Mouse (Mus musculus) stomach, embryonic 15.5 days (tissue): Measurements from ENCODE around the gene Cx3cr1. TPM values are rescaled to one million over a fixed set of nuclear protein-coding genes. Genes with fewer than 3 reads are reported as not detected.
"Not testable (repeated sequence)": the region's sequence is repeated elsewhere in the genome, so short reads cannot be mapped to it uniquely, and the experiment has no call there.

ENCODE experiments used
- ATAC-seq: fragments of 200-750 bp; cut with Nextera tagmentation; 2 replicates; pipeline ENCODE4 v1.8.0; 2017; ENCODE audit warnings: low read depth, moderate number of reproducible peaks, moderate TSS enrichment; ENCODE audit not compliant: insufficient read depth, low FRiP score
- H3K27ac ChIP-seq: fragments of 300-500 bp; sonication (generic); 2 replicates; pipeline ENCODE4 v1.5.1; 2015; ENCODE audit warnings: mild to moderate bottlenecking, inconsistent platforms
- H3K27me3 ChIP-seq: fragments of 300-500 bp; sonication (generic); replicated peaks from 2 replicates; pipeline ENCODE4 v1.6.1; 2015; ENCODE audit warnings: inconsistent platforms
- H3K36me3 ChIP-seq: fragments of 300-500 bp; sonication (generic); 2 replicates; pipeline ENCODE4 v1.6.1; 2015; ENCODE audit warnings: inconsistent platforms
- H3K4me1 ChIP-seq: fragments of 300-500 bp; sonication (generic); 2 replicates; pipeline ENCODE4 v1.6.1; 2015; ENCODE audit warnings: inconsistent platforms
- H3K4me2 ChIP-seq: fragments of 300-500 bp; sonication (generic); 2 replicates; pipeline ENCODE4 v1.6.1; 2015; ENCODE audit warnings: mild to moderate bottlenecking, inconsistent platforms
- H3K4me3 ChIP-seq: fragments of 300-500 bp; sonication (generic); replicated peaks from 2 replicates; pipeline ENCODE4 v1.5.1; 2015; ENCODE audit warnings: inconsistent platforms
- H3K9ac ChIP-seq: fragments of 300-500 bp; sonication (generic); 2 replicates; pipeline ENCODE4 v1.6.1; 2015; ENCODE audit warnings: inconsistent platforms
- H3K9me3 ChIP-seq: fragments of 300-500 bp; sonication (generic); 2 replicates; pipeline ENCODE4 v1.6.1; 2016; ENCODE audit warnings: inconsistent platforms
- WGBS: fragments of 180-500 bp; shearing (Covaris S2); methylation state at CpG from one replicate; pipeline ENCODE4 v1.1.7; 2015; 5-methylcytosine and 5-hydroxymethylcytosine counted together
- polyA plus RNA-seq: library from polyadenylated mRNA; unstranded; fragments of >200 nt; fragmentation: Nextera tagmentation; extraction: Ambion mirVana; gene quantifications from 2 replicates; pipeline ENCODE4 v1.2.1, GENCODE M21; 2015

Gene Cx3cr1
- polyA plus RNA-seq: 12.3 and 13.3 TPM in 2 replicates

DNA sequence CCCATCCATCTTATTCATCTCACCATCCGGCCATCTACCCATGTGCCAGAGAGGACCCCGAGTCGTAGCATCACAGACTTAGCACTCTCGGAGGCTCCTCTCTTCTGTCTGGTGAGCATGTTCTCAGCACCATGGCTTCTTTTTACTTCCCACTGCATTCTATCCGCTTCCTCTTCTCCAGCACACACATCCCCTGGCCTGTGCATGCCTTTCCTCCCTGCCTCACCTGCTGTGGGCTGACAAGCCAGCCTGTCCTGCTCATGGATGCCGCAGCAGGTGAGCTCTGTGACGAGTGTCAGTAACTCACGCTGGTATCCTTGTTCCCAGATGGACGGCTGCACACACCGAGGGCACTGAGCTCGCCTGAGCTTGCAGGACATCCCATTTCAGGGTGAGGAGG is at the start of gene Cx3cr1:
TSS of gene Cx3cr1 (minus strand) at position 101 of the 400 bp plus-strand sequence.
- ATAC-seq: no peak
- no peak within 1 kb of the TSS for H3K4me2 ChIP-seq

DNA sequence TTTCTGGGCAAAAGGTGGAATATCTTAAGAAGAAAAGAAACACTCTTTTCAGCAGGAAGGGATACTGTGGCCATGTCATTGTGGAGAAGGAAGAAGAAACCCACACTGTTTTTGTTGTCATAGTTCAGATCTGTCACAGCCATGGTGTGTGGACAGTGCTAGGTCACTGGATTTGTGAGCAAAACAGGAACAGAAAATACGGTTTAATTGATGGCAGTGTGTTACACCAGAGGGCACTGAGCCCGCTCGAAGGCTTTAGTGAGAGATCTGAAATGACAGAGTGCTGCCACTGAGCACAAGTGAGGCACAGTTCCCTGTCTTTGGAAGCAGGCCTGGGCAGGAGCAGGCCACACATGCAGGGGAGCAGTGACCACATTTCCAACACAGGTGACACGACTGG is 48.5 kb upstream of the Cx3cr1 start:
- no peak overlapping the region for H3K4me2 ChIP-seq
- no peak overlapping the region for H3K4me3 ChIP-seq
- H3K9ac ChIP-seq: no peak overlapping the region
- ATAC-seq: no peak
- H3K9me3 ChIP-seq: no peaks in the 10 kb centered on the region
- H3K36me3 ChIP-seq: peaks cover 43% of the 10 kb centered on the region
- WGBS: 84% methylated on average over 4 of the region's 4 CpGs
- 0 out of 2 replicates have a peak overlapping the region, but pooled peaks have one; percentile 21 for H3K27ac ChIP-seq
- peaks cover 3% of the 10 kb centered on the region for H3K4me1 ChIP-seq
- H3K27me3 ChIP-seq: no peaks in the 10 kb centered on the region

More for the DNA sequence above, at the start of gene Cx3cr1:
- Histone ChIP-seq H3K36me3 (no peaks in the 10 kb centered on the region), H3K4me3 (no peak within 1 kb of the TSS), H3K9ac (no peak within 1 kb of the TSS), H3K4me1 (no peaks in the 10 kb centered on the region; the same call in 1 of the 2 replicates), H3K27me3 (no peaks in the 10 kb centered on the region), H3K27ac (0 out of 2 replicates have a peak within 1 kb of the TSS, but pooled peaks have one; percentile 26), H3K9me3 (no peaks in the 10 kb centered on the region)
- 81% methylated on average over 11 of the region's 11 CpGs for WGBS

DNA sequence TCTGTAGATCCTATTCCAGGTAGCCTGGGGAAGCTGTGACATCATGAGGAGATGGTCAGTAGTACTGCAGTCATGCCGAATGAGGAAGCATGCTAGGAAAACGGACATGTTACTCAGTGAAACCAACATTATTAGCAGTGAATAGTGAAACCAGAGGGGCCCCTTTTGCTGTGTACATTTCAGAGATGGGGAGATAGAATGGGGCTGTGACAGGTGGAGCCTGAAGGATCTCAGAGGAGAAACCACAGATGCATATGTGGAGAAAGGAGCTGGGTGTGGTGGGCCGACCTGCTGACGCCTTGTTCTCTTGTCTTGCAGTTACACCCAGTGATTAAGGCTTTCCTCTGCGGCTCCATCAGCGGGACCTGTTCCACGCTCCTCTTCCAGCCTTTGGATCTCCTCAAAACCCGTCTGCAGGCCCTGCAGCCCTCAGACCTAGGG is 46.5 kb upstream of the Cx3cr1 start:
- Histone ChIP-seq H3K4me1 (peaks cover 6% of the 10 kb centered on the region), H3K27me3 (no peaks in the 10 kb centered on the region), H3K4me3 (no peak overlapping the region), H3K9ac (no peak overlapping the region), H3K27ac (peak overlapping the region; percentile 75), H3K9me3 (no peaks in the 10 kb centered on the region), H3K4me2 (peak overlapping the region; percentile 19; the same call in 1 of the 2 replicates), H3K36me3 (peaks cover 33% of the 10 kb centered on the region; the same call in 1 of the 2 replicates)
- WGBS: 73% methylated on average over 8 of the region's 8 CpGs
- ATAC-seq: peak; percentile 68; the same call in 1 of the 2 replicates

DNA sequence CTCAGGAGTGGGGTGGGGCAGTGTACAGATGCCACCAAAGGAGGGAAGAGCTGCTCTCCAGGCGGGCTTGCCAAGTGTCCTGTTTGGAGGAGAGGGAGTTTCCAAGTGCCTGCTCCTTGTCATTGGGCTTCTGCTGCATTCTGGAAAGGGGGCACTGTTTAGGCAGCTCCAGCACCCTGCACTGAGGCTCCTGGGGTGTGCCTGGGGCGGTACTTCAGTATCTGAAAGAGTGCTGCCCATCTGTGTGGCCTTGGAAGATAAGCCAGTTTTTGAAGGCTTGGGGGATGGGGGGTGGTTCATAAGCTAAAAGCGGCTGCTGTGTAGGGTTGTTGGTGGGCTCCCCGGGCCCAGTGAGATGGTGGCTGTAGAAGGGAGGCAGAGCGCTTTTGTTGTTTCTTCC is 45.9 kb upstream of the Cx3cr1 start:
- H3K27me3 ChIP-seq: no peaks in the 10 kb centered on the region
- H3K4me1 ChIP-seq: peaks cover 9% of the 10 kb centered on the region
- peak overlapping the region; percentile 75 for H3K27ac ChIP-seq
- H3K36me3 ChIP-seq: peaks cover 28% of the 10 kb centered on the region; the same call in 1 of the 2 replicates
- peak overlapping the region; percentile 19; the same call in 1 of the 2 replicates for H3K4me2 ChIP-seq
- no peak overlapping the region for H3K4me3 ChIP-seq
- no peak overlapping the region for H3K9ac ChIP-seq
- WGBS: 69% methylated on average over 5 of the region's 5 CpGs
- ATAC-seq: peak; percentile 81
- no peaks in the 10 kb centered on the region for H3K9me3 ChIP-seq

DNA sequence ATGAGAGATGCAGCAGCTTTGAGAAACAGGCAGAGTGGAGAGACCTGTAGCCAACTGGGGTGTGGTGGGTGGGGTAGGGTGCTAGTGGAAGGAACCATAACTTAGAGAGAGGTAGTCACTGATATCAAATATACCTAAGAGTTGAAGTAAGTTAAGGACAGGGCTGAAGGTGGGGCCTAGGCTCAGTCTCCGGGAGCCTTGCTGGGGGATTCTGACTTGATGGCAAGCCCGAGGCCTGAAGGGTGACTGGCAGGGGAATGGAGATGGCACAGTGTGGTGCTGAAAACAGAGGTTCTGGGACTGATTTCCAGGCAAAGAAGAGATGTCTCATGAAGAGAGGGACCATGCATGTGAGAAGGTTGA is 45.1 kb upstream of the Cx3cr1 start:
- 87% methylated on average over 2 of the region's 2 CpGs for WGBS
- no peaks in the 10 kb centered on the region for H3K9me3 ChIP-seq
- H3K36me3 ChIP-seq: peaks cover 22% of the 10 kb centered on the region; the same call in 1 of the 2 replicates
- H3K4me3 ChIP-seq: no peak overlapping the region
- no peak for ATAC-seq
- H3K4me2 ChIP-seq: no peak overlapping the region
- no peaks in the 10 kb centered on the region for H3K27me3 ChIP-seq
- H3K9ac ChIP-seq: no peak overlapping the region
- peak overlapping the region; percentile 75; the same call in 1 of the 2 replicates for H3K27ac ChIP-seq
- H3K4me1 ChIP-seq: peaks cover 9% of the 10 kb centered on the region

DNA sequence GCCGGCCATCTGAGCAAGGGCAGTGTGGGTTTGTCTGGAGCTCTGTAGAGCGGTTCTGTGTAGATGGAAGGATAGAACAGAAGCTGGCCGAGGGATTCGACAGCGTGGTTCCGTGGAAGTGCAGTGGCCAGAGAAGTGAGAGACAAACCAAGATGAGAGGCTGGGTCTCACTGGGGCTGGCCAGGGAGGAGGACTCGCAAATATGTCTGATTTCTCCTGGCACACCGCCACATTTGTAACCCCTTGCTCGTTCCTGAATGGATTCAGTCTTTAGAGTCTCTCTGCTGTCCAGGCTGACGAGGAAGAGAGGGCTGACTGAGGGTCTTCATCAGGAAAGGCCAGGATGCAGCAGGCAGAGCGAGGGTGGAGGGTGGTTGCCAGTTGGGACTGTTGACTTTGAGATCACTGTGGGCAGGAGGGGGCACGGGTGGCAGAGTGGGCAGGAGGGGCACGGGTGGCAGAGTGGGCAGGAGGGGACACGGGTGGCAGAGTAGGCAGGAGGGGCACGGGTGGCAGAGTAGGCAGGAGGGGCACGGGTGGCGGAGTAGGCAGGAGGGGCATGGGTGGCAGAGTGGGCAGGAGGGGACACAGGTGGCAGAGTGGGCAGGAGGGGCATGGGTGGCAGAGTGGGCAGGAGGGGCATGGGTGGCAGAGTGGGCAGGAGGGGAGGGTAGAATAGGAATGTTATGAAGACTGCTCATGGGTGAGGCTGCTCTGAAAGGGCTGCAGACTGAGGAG is 44.5 kb upstream of the Cx3cr1 start:
- Histone ChIP-seq H3K36me3 (peaks cover 16% of the 10 kb centered on the region; the same call in 1 of the 2 replicates), H3K4me2 (no peak overlapping the region), H3K27ac (no peak overlapping the region), H3K4me3 (no peak overlapping the region), H3K9ac (no peak overlapping the region), H3K27me3 (no peaks in the 10 kb centered on the region), H3K9me3 (no peaks in the 10 kb centered on the region), H3K4me1 (peaks cover 9% of the 10 kb centered on the region)
- no peak for ATAC-seq
- WGBS: 84% methylated on average over 16 of the region's 17 CpGs

DNA sequence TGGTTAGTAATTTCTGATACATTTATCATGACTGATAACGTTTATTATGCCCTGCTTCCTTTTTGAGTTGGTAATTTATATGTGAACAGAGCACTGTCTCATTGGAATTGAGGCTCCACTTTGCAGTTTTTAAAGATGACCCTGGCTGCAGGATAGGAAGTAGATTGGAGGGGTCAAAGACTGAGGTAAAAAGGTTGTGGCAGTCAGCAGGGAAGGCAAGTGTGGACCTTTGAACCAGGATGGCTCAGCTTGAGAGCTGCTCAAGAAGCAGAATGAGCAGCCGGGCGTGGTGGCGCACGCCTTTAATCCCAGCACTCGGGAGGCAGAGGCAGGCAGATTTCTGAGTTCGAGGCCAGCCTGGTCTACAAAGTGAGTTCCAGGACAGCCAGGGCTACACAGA is 43.8 kb upstream of the Cx3cr1 start:
- 87% methylated on average over 7 of the region's 7 CpGs for WGBS
- no peak overlapping the region for H3K9ac ChIP-seq
- H3K27me3 ChIP-seq: no peaks in the 10 kb centered on the region
- H3K4me1 ChIP-seq: peaks cover 9% of the 10 kb centered on the region
- no peak overlapping the region for H3K4me2 ChIP-seq
- H3K4me3 ChIP-seq: no peak overlapping the region
- H3K27ac ChIP-seq: no peak overlapping the region
- no peaks in the 10 kb centered on the region for H3K9me3 ChIP-seq
- ATAC-seq: no peak
- peaks cover 12% of the 10 kb centered on the region; the same call in 1 of the 2 replicates for H3K36me3 ChIP-seq

DNA sequence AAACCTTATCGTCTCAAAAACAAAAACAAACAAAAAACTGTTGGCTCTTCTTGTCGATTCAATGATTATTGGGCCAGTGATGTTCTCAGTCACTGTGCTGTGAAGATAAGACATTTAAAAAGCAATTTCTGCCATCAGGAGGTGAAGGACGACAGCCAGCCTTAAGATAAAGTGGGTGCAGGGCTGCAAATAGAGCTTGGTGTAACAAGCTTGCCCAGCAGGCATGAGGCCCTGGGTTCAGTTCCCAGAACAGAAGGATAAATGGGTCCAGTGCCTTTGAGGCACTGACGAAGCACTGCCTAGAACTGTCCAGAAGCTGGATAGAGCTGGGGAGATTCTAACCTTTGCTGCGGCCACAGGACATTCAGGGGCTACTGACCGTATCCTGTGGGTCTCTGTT is 42.8 kb upstream of the Cx3cr1 start:
- Histone ChIP-seq H3K27ac (no peak overlapping the region), H3K4me3 (no peak overlapping the region), H3K36me3 (0 out of 2 replicates have a peak, but pooled peaks cover 3% of the 10 kb centered on the region), H3K4me1 (peaks cover 9% of the 10 kb centered on the region), H3K9me3 (no peaks in the 10 kb centered on the region), H3K9ac (no peak overlapping the region), H3K27me3 (no peaks in the 10 kb centered on the region), H3K4me2 (no peak overlapping the region)
- ATAC-seq: peak; percentile 5; the same call in 1 of the 2 replicates
- 83% methylated on average over 6 of the region's 6 CpGs for WGBS

DNA sequence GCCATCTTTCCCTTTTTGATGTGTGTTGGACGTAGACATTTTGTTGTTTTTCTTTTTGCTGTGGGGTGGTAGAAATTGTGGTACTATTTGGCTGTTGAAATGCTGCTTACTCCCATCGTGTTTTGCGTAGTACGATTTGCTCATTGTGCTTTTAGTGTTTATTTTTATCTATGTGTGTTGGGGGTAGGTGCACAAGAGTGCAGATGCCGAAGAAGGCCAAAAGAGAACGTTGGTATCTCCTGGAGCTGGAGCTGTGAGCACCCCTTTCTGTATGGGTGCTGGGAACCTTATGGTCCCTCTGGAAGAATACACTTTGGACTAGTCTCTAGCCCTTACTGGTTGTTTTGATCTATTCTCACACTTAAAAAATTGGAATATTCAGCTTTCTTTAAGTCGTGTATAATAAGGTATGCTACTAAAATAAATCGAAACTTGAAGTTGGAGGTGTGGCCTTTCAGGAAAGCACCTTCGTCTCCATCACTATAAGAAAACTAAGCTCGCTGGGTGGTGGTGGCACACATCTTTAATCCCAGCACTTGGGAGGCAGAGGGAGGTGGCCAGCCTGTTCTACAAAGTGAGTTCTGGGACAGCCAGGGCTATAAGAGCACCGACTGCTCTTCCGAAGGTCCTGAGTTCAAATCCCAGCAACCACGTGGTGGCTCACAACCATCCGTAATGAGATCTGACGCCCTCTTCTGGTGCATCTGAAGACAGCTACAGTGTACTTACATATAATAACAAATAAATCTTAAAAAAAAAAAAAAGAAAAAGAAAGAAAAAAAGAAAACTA is 41.7 kb upstream of the Cx3cr1 start:
- no peaks in the 10 kb centered on the region for H3K9me3 ChIP-seq
- peak overlapping the region; percentile 89 for H3K4me2 ChIP-seq
- no peaks in the 10 kb centered on the region for H3K36me3 ChIP-seq
- WGBS: 75% methylated on average over 15 of the region's 15 CpGs
- H3K9ac ChIP-seq: no peak overlapping the region
- H3K4me1 ChIP-seq: peaks cover 9% of the 10 kb centered on the region
- H3K27ac ChIP-seq: peak overlapping the region; percentile 98
- H3K4me3 ChIP-seq: peak overlapping the region; percentile 92
- H3K27me3 ChIP-seq: no peaks in the 10 kb centered on the region
- no peak for ATAC-seq

DNA sequence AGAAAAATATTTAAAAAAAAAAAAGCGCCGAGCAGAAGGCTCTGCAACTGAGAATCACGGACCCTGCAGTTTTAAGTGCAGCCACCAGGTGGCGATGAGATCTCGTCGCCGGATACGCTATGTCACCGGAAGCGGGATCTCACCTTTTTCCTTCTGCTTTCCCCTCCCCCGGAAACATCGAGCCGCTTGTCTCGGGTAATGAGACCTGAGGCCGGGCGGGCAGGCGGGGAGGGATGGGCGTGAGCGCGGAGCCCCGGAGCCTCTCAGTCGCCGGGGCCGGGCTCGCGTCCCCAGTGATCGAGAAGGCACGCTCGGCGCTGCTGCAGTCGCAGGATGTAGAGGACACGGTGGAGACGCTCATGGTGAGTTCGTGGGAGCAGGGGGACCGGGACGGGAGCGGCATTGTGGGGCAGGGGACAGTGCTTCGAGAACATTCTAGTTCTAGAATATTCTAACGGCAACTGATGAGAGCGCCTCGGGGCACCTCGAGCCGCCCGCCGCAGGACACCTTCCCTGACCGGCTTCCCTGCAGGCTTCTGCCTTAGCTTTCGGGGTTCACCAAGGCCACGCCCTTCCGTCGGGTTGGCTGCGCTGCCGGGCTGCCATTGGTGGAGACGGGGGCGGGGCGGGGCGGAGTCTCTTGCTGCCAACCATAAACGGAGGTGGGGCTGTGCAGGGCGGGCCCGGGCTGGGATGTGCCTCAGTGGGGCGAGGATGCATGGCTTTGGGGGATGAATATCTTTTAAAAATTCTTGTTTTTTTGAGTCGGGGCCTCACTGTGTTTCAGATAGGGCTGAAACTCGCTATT is 40.7 kb upstream of the Cx3cr1 start, which contains the start of gene Slc25a38:
TSS of gene Slc25a38 (plus strand) at position 164 of the 808 bp plus-strand sequence.
- peak within 1 kb of the TSS; percentile 74 for H3K9ac ChIP-seq
- no peaks in the 10 kb centered on the region for H3K27me3 ChIP-seq
- under 1% methylated on average over 62 of the region's 62 CpGs for WGBS
- ATAC-seq: peak; percentile 92
- H3K4me2 ChIP-seq: peak within 1 kb of the TSS; percentile 89
- no peaks in the 10 kb centered on the region for H3K36me3 ChIP-seq
- peak within 1 kb of the TSS; percentile 92 for H3K4me3 ChIP-seq
- peaks cover 6% of the 10 kb centered on the region for H3K4me1 ChIP-seq
- H3K9me3 ChIP-seq: no peaks in the 10 kb centered on the region
- H3K27ac ChIP-seq: peak within 1 kb of the TSS; percentile 98

DNA sequence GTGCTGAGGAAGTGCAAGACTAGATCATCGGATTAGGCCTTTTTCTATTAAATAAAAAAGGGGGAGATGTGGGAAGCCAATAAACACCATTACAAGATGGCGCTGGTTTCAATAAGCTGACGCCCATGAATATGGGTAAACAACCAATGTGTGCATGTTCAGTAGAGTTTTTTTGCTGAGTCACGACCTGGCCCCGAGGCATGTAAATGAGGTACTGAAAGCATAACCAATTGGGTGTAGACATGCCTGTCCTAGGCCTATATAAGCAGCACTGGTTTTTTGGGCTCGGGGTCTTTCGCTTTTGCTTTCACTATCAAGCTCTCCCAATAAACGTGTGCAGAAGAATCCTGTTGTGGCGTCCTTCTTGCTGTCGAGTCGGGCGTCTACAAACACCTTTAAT is 39.3 kb upstream of the Cx3cr1 start:
- 91% methylated on average over 12 of the region's 12 CpGs for WGBS
- not testable (repeated sequence) for H3K4me1 ChIP-seq, H3K36me3 ChIP-seq, H3K9ac ChIP-seq, H3K27me3 ChIP-seq, H3K4me2 ChIP-seq, H3K27ac ChIP-seq, ATAC-seq, H3K4me3 ChIP-seq, H3K9me3 ChIP-seq
